In genomic region chr1:91180174-91180565, GRCm38 (mm10) we compare ENCODE assay signal across 9 mouse cellular contexts. TPM values are rescaled to one million over a fixed set of nuclear protein-coding genes. Genes with fewer than 3 reads are reported as not detected.
A peak's percentile ranks its signal among the peaks of the same experiment; 100 is the strongest.
DNase-seq lines count a peak whose midpoint lies in the region; ATAC-seq and TF ChIP-seq lines count a peak whose summit lies in the region.
"Had no signal": no experiment of that assay in that cellular context is flagged by ENCODE, and none has a peak within 500 bp of the region (broad histone marks: within the 10 kb centered on the region; RNA-seq: fewer than 3 reads in every experiment).

No protein-coding gene starts in this region.

- peak overlapping the region; percentile 51 for H3K9ac ChIP-seq in forebrain, embryonic 15.5 days (replicated peaks)
- peak overlapping the region; percentile 56 for H3K9ac ChIP-seq in limb, embryonic 14.5 days (ENCODE audit: low read depth, low read length, severe bottlenecking)
- H3K9ac ChIP-seq in stomach, embryonic 14.5 days (replicated peaks; ENCODE audit: low read depth, low read length) = peak overlapping the region; percentile 36

- H3K4me3 ChIP-seq in megakaryocyte, embryonic 14.5 days (replicated peaks) = peak overlapping the region; percentile 92
- peak overlapping the region; percentile 39 for H3K4me3 ChIP-seq in forebrain, embryonic 15.5 days
- peak overlapping the region; percentile 41 for H3K4me3 ChIP-seq in limb, embryonic 14.5 days (replicated peaks; ENCODE audit: low read length)
- H3K4me3 ChIP-seq in stomach, embryonic 14.5 days (ENCODE audit: low read depth, low read length) = peak overlapping the region; percentile 36

- no peak for TF ChIP-seq POLR2A in limb, embryonic 14.5 days (IDR thresholded peaks at IDR 0.05; ENCODE audit: borderline replicate concordance, extremely low read depth, insufficient read depth, insufficient read length)

- H3K36me3 ChIP-seq in megakaryocyte, embryonic 14.5 days (replicated peaks; ENCODE audit: low read length) = peaks cover 12% of the 10 kb centered on the region
- no peaks in the 10 kb centered on the region for H3K36me3 ChIP-seq in forebrain, embryonic 15.5 days
- H3K36me3 ChIP-seq in limb, embryonic 14.5 days (ENCODE audit: control insufficient read depth, insufficient read depth, low read length) = no peaks in the 10 kb centered on the region
- no peaks in the 10 kb centered on the region for H3K36me3 ChIP-seq in stomach, embryonic 14.5 days (ENCODE audit: control insufficient read depth, insufficient read depth, low read length)

- peaks cover 9% of the 10 kb centered on the region for H3K9me3 ChIP-seq in megakaryocyte, embryonic 14.5 days
- H3K9me3 ChIP-seq in forebrain, embryonic 15.5 days = no peaks in the 10 kb centered on the region
- H3K9me3 ChIP-seq in limb, embryonic 14.5 days (ENCODE audit: control insufficient read depth, low read length) = no peaks in the 10 kb centered on the region
- no peaks in the 10 kb centered on the region for H3K9me3 ChIP-seq in stomach, embryonic 14.5 days (ENCODE audit: control insufficient read depth, low read depth, low read length)

- peak overlapping the region; percentile 73 for H3K4me2 ChIP-seq in forebrain, embryonic 15.5 days (replicated peaks)
- H3K4me2 ChIP-seq in limb, embryonic 14.5 days (replicated peaks; ENCODE audit: low read depth, low read length, severe bottlenecking) = peak overlapping the region; percentile 85
- peak overlapping the region; percentile 80 for H3K4me2 ChIP-seq in stomach, embryonic 14.5 days (replicated peaks; ENCODE audit: low read depth, low read length)

- H3K4me1 ChIP-seq in megakaryocyte, embryonic 14.5 days = peaks cover 74% of the 10 kb centered on the region
- peaks cover 10% of the 10 kb centered on the region for H3K4me1 ChIP-seq in forebrain, embryonic 15.5 days
- peaks cover 9% of the 10 kb centered on the region for H3K4me1 ChIP-seq in limb, embryonic 14.5 days (ENCODE audit: control insufficient read depth, insufficient read depth, low read length)
- H3K4me1 ChIP-seq in stomach, embryonic 14.5 days (ENCODE audit: control insufficient read depth, insufficient read depth, low read length) = peaks cover 25% of the 10 kb centered on the region

- peaks cover 35% of the 10 kb centered on the region for H3K27me3 ChIP-seq in megakaryocyte, embryonic 14.5 days (replicated peaks)
- H3K27me3 ChIP-seq in forebrain, embryonic 15.5 days = peaks cover 21% of the 10 kb centered on the region
- peaks cover 16% of the 10 kb centered on the region; the same call in 1 of the 2 replicates for H3K27me3 ChIP-seq in limb, embryonic 14.5 days (ENCODE audit: control insufficient read depth, insufficient read depth, low read length)
- H3K27me3 ChIP-seq in stomach, embryonic 14.5 days (ENCODE audit: control insufficient read depth, insufficient read depth, low read length) = no peaks in the 10 kb centered on the region

- no peak overlapping the region for H3K27ac ChIP-seq in forebrain, embryonic 15.5 days (replicated peaks)
- H3K27ac ChIP-seq in limb, embryonic 14.5 days (replicated peaks; ENCODE audit: low read depth, low read length) = no peak overlapping the region
- no peak overlapping the region for H3K27ac ChIP-seq in stomach, embryonic 14.5 days (ENCODE audit: low read length)

- 7% methylated on average over 14 of the region's 14 CpGs for WGBS in forebrain, embryonic 15.5 days
- 7% methylated on average over 14 of the region's 14 CpGs for WGBS in limb, embryonic 14.5 days
- WGBS in stomach, embryonic 14.5 days = 10% methylated on average over 14 of the region's 14 CpGs

- no peak for ATAC-seq in megakaryocyte, adult 5-6 weeks (ENCODE audit: poor library complexity, severe bottlenecking)
- no peak for ATAC-seq in forebrain, embryonic 15.5 days (replicated peaks)
- ATAC-seq in limb, embryonic 14.5 days (ENCODE audit: low FRiP score, low read depth) = no peak
- ATAC-seq in stomach, embryonic 14.5 days (ENCODE audit: insufficient number of reproducible peaks, insufficient read depth, low FRiP score, low read depth) = peak; percentile 20; the same call in 1 of the 2 replicates
- ATAC-seq in frontal cortex, adult (ENCODE audit: low TSS enrichment) = no peak

- no peak for DNase-seq in limb, embryonic 14.5 days (ENCODE audit: low spot score)
- DNase-seq in left cerebral cortex, adult 11 months (ENCODE audit: low spot score) = no peak
- DNase-seq in adrenal gland, postnatal 25 days = no peak

RNA-seq across cellular contexts. Expression of gene Ramp1, which starts 0.5 kb away (rescaled TPM):
- polyA plus RNA-seq in megakaryocyte, embryonic 14.5 days (2012; ENCODE audit: insufficient read depth, low replicate concordance) = 2.9 and 16.0 TPM in 2 replicates
- total RNA-seq in megakaryocyte, adult 5-6 weeks (2015) = 71.1 and 79.5 TPM in 2 replicates
- total RNA-seq in megakaryocyte, adult 5-6 weeks (2017) = 75.2 and 81.4 TPM in 2 replicates
- polyA plus RNA-seq in forebrain, embryonic 15.5 days (2015; fragmentation: Nextera tagmentation; extraction: Ambion mirVana) = 3.2 and 3.3 TPM in 2 replicates
- 4.4 and 4.6 TPM in 2 replicates for polyA plus RNA-seq in limb, embryonic 14.5 days (2012; rRNA removed)
- polyA plus RNA-seq in limb, embryonic 14.5 days (2014; fragmentation: Nextera tagmentation; extraction: Ambion mirVana) = 5.9 and 7.1 TPM in 2 replicates
- 4.2 and 4.6 TPM in 2 replicates for polyA plus RNA-seq in stomach, embryonic 14.5 days (2014; fragmentation: Nextera tagmentation; extraction: Ambion mirVana)
- 6.4 and 8.1 TPM in 2 replicates for total RNA-seq in adrenal gland, postnatal 25 days (2021)

RNA-seq across cellular contexts. Expression of gene Rbm44, which starts 35.3 kb away (rescaled TPM):
- polyA plus RNA-seq in megakaryocyte, embryonic 14.5 days (2012; ENCODE audit: insufficient read depth, low replicate concordance) = 0.07 TPM in 1 of 2 replicates, not detected in the other
- total RNA-seq in megakaryocyte, adult 5-6 weeks (2015) = 4.9 and 8.7 TPM in 2 replicates
- total RNA-seq in megakaryocyte, adult 5-6 weeks (2017) = 4.0 and 10.6 TPM in 2 replicates
- 0.14 and 0.17 TPM in 2 replicates for polyA plus RNA-seq in forebrain, embryonic 15.5 days (2015; fragmentation: Nextera tagmentation; extraction: Ambion mirVana)
- 0.51 and 0.60 TPM in 2 replicates for polyA plus RNA-seq in limb, embryonic 14.5 days (2012; rRNA removed)
- 0.78 and 0.95 TPM in 2 replicates for polyA plus RNA-seq in limb, embryonic 14.5 days (2014; fragmentation: Nextera tagmentation; extraction: Ambion mirVana)
- 0.38 and 0.46 TPM in 2 replicates for polyA plus RNA-seq in stomach, embryonic 14.5 days (2014; fragmentation: Nextera tagmentation; extraction: Ambion mirVana)
- 0.36 TPM in 1 of 2 replicates, not detected in the other for total RNA-seq in adrenal gland, postnatal 25 days (2021)
- total RNA-seq: adrenal gland, adult 18-20 months had no signal

Comparison
In these comparisons a context has a peak if more than half of its experiments do, and no peak if none do; other contexts are left out.
1. H3K4me3 ChIP-seq: peak in every context shown above with its lines; median percentile 92 in megakaryocyte, embryonic 14.5 days; 41 in limb, embryonic 14.5 days; 39 in forebrain, embryonic 15.5 days; 36 in stomach, embryonic 14.5 days.